In the genomic region with DNA sequence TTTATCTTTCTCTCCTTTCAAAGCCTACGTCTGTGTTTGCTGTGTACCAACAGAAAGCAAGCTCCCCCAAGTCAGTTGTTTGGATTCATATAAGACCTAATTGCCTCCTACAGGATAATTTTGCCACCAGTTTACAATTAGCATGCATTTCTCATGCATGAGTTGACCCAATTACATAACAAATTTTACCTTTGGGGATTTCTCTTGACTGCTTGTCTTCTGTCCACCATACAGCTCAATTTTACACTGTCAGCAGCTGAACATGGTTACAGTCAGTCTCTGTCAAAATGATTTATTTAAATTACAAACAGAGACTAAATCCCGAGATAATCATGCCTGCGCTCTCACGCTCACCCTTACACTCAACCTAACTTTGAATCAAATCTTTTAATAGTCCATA, we compare ENCODE assay signal across 24 mouse cellular contexts.
A peak's percentile ranks its signal among the peaks of the same experiment; 100 is the strongest.
DNase-seq lines count a peak whose midpoint lies in the region; ATAC-seq and TF ChIP-seq lines count a peak whose summit lies in the region.
"Had no signal": no experiment of that assay in that cellular context is flagged by ENCODE, and none has a peak within 500 bp of the region (broad histone marks: within the 10 kb centered on the region; RNA-seq: fewer than 3 reads in every experiment).

No protein-coding gene starts in this region.

- no peak for TF ChIP-seq CTCF in hindbrain, postnatal 0 days (IDR thresholded peaks at IDR 0.05; ENCODE audit: low read depth)
- no peak for TF ChIP-seq CTCF in midbrain, postnatal 0 days (IDR thresholded peaks at IDR 0.05)

- no peak overlapping the region for H3K9ac ChIP-seq in hindbrain, embryonic 11.5 days (ENCODE audit: low read depth, low read length)
- H3K9ac ChIP-seq in hindbrain, postnatal 0 days (replicated peaks; ENCODE audit: low read length): no peak overlapping the region
- H3K9ac ChIP-seq in forebrain, embryonic 13.5 days: no peak overlapping the region
- H3K9ac ChIP-seq in hindbrain, embryonic 13.5 days: no peak overlapping the region
- H3K9ac ChIP-seq in midbrain, postnatal 0 days (replicated peaks; ENCODE audit: low read length, poor library complexity, severe bottlenecking): no peak overlapping the region
- H3K9ac ChIP-seq: intestine, embryonic 15.5 days; limb, embryonic 12.5 days; liver, embryonic 12.5 days; lung, embryonic 14.5 days had no signal

- H3K4me3 ChIP-seq in hindbrain, embryonic 11.5 days (ENCODE audit: low read depth, low read length): no peak overlapping the region
- no peak overlapping the region for H3K4me3 ChIP-seq in hindbrain, postnatal 0 days (ENCODE audit: low read length)
- no peak overlapping the region for H3K4me3 ChIP-seq in forebrain, embryonic 13.5 days
- no peak overlapping the region for H3K4me3 ChIP-seq in hindbrain, embryonic 13.5 days
- H3K4me3 ChIP-seq in midbrain, postnatal 0 days (ENCODE audit: low read depth, low read length): no peak overlapping the region
- H3K4me3 ChIP-seq: erythroblast, embryonic 14.5 days; intestine, embryonic 15.5 days; limb, embryonic 12.5 days; liver, embryonic 12.5 days had no signal

- no peak overlapping the region for H3K4me2 ChIP-seq in hindbrain, embryonic 11.5 days (replicated peaks; ENCODE audit: low read depth, low read length)
- H3K4me2 ChIP-seq in hindbrain, postnatal 0 days (ENCODE audit: low read depth, low read length): no peak overlapping the region
- no peak overlapping the region for H3K4me2 ChIP-seq in forebrain, embryonic 13.5 days
- H3K4me2 ChIP-seq in hindbrain, embryonic 13.5 days: no peak overlapping the region
- H3K4me2 ChIP-seq in midbrain, postnatal 0 days (ENCODE audit: low read depth, low read length, poor library complexity, severe bottlenecking): no peak overlapping the region
- H3K4me2 ChIP-seq: intestine, embryonic 15.5 days; limb, embryonic 12.5 days; liver, embryonic 12.5 days; lung, embryonic 14.5 days had no signal

- H3K4me1 ChIP-seq in hindbrain, embryonic 11.5 days (replicated peaks; ENCODE audit: control insufficient read depth, insufficient read depth, low read length): no peaks in the 10 kb centered on the region
- H3K4me1 ChIP-seq in hindbrain, postnatal 0 days (ENCODE audit: insufficient read depth, low read length): no peaks in the 10 kb centered on the region
- H3K4me1 ChIP-seq in forebrain, embryonic 13.5 days: peaks cover 15% of the 10 kb centered on the region
- peaks cover 20% of the 10 kb centered on the region for H3K4me1 ChIP-seq in hindbrain, embryonic 13.5 days (replicated peaks)
- no peaks in the 10 kb centered on the region for H3K4me1 ChIP-seq in midbrain, postnatal 0 days (ENCODE audit: insufficient read depth, low read length)
- H3K4me1 ChIP-seq: intestine, embryonic 15.5 days; liver, embryonic 12.5 days had no signal

- H3K9me3 ChIP-seq in hindbrain, embryonic 11.5 days (ENCODE audit: control insufficient read depth, low read length): no peaks in the 10 kb centered on the region
- no peaks in the 10 kb centered on the region for H3K9me3 ChIP-seq in hindbrain, postnatal 0 days (ENCODE audit: low read length)
- H3K9me3 ChIP-seq in forebrain, embryonic 13.5 days (replicated peaks): no peaks in the 10 kb centered on the region
- H3K9me3 ChIP-seq in hindbrain, embryonic 13.5 days: no peaks in the 10 kb centered on the region
- no peaks in the 10 kb centered on the region for H3K9me3 ChIP-seq in midbrain, postnatal 0 days (ENCODE audit: low read length)
- H3K9me3 ChIP-seq: intestine, embryonic 15.5 days; limb, embryonic 12.5 days; liver, embryonic 12.5 days had no signal

- WGBS in hindbrain, embryonic 11.5 days: 52% methylated on average over 4 of the region's 4 CpGs
- WGBS in hindbrain, postnatal 0 days: 62% methylated on average over 4 of the region's 4 CpGs
- WGBS in forebrain, embryonic 13.5 days: 41% methylated on average over 4 of the region's 4 CpGs
- WGBS in hindbrain, embryonic 13.5 days: 33% methylated on average over 4 of the region's 4 CpGs
- 42% methylated on average over 4 of the region's 4 CpGs for WGBS in midbrain, postnatal 0 days

- DNase-seq in hindbrain, embryonic 11.5 days (ENCODE audit: low spot score): no peak
- DNase-seq in hindbrain, postnatal 0 days (ENCODE audit: low spot score): no peak
- peak; percentile 37 for DNase-seq in midbrain, postnatal 0 days (ENCODE audit: low spot score)
- DNase-seq in lung, adult 18-20 months: no peak
- no peak for DNase-seq in kidney, adult 9 months
- DNase-seq: adrenal gland, postnatal 25 days; B cell, adult 2 months; cerebellum, adult 2 months; cerebellum, postnatal 36 days; gastrocnemius, postnatal 10 days; heart, adult 11 months; heart, postnatal 36 days; kidney, postnatal 4 days; layer of hippocampus, adult 9-11 months; lung, embryonic 14.5 days; lung, postnatal 36 days; right cerebral cortex, postnatal 4 days had no signal

- no peaks in the 10 kb centered on the region for H3K36me3 ChIP-seq in hindbrain, embryonic 11.5 days (ENCODE audit: control insufficient read depth, insufficient read depth, low read length)
- H3K36me3 ChIP-seq in hindbrain, postnatal 0 days (ENCODE audit: insufficient read depth, low read length): no peaks in the 10 kb centered on the region
- no peaks in the 10 kb centered on the region for H3K36me3 ChIP-seq in forebrain, embryonic 13.5 days (ENCODE audit: poor library complexity, severe bottlenecking)
- H3K36me3 ChIP-seq in hindbrain, embryonic 13.5 days: no peaks in the 10 kb centered on the region
- no peaks in the 10 kb centered on the region for H3K36me3 ChIP-seq in midbrain, postnatal 0 days (ENCODE audit: insufficient read depth, low read length)
- H3K36me3 ChIP-seq: intestine, embryonic 15.5 days; limb, embryonic 12.5 days; liver, embryonic 12.5 days had no signal

- no peaks in the 10 kb centered on the region for H3K27me3 ChIP-seq in hindbrain, embryonic 11.5 days (ENCODE audit: control insufficient read depth, insufficient read depth, low read length)
- no peaks in the 10 kb centered on the region for H3K27me3 ChIP-seq in hindbrain, postnatal 0 days (ENCODE audit: insufficient read depth, low read length)
- no peaks in the 10 kb centered on the region for H3K27me3 ChIP-seq in forebrain, embryonic 13.5 days
- H3K27me3 ChIP-seq in hindbrain, embryonic 13.5 days: no peaks in the 10 kb centered on the region
- no peaks in the 10 kb centered on the region for H3K27me3 ChIP-seq in midbrain, postnatal 0 days (ENCODE audit: insufficient read depth, low read length)
- H3K27me3 ChIP-seq: intestine, embryonic 15.5 days; limb, embryonic 12.5 days; liver, embryonic 12.5 days had no signal

- ATAC-seq in hindbrain, embryonic 11.5 days (ENCODE audit: low FRiP score): peak; percentile 63; the same call in 1 of the 2 replicates
- no peak for ATAC-seq in hindbrain, postnatal 0 days
- ATAC-seq in forebrain, embryonic 13.5 days: peak; percentile 58
- ATAC-seq in hindbrain, embryonic 13.5 days (ENCODE audit: low FRiP score): peak; percentile 71
- 0 out of 2 replicates have a peak, but pooled peaks have one; percentile 16 for ATAC-seq in midbrain, postnatal 0 days (ENCODE audit: low FRiP score)
- no peak for ATAC-seq in erythroblast, adult 5-6 weeks (replicated peaks; ENCODE audit: low FRiP score, poor library complexity, severe bottlenecking)
- ATAC-seq: intestine, embryonic 15.5 days; liver, embryonic 12.5 days had no signal

- H3K27ac ChIP-seq in hindbrain, embryonic 11.5 days (ENCODE audit: low read depth, low read length): no peak overlapping the region
- no peak overlapping the region for H3K27ac ChIP-seq in hindbrain, postnatal 0 days
- no peak overlapping the region for H3K27ac ChIP-seq in forebrain, embryonic 13.5 days
- H3K27ac ChIP-seq in hindbrain, embryonic 13.5 days: no peak overlapping the region
- no peak overlapping the region for H3K27ac ChIP-seq in midbrain, postnatal 0 days (ENCODE audit: low read depth, low read length)
- H3K27ac ChIP-seq: intestine, embryonic 15.5 days; limb, embryonic 12.5 days; liver, embryonic 12.5 days had no signal

Comparison
In these comparisons a context has a peak if more than half of its experiments do, and no peak if none do; other contexts are left out.
1. ATAC-seq: peak in hindbrain, embryonic 11.5 days (single experiment), forebrain, embryonic 13.5 days (single experiment), hindbrain, embryonic 13.5 days (single experiment) and midbrain, postnatal 0 days (single experiment); none in hindbrain, postnatal 0 days (single experiment) and erythroblast, adult 5-6 weeks (single experiment).